1 mouse cellular context compared by ENCODE assay signal in genomic region chr15:96185901-96186300, GRCm38 (mm10).
TF ChIP-seq lines count a peak whose summit lies in the region.

No protein-coding gene starts in this region.

TF ChIP-seq in CH12.LX, 34 proteins besides CTCF, POLR2A, EP300 and RAD21 (continued from another document):
- TF ChIP-seq E2F4 (IDR thresholded peaks at IDR 0.05; ENCODE audit: insufficient replicate concordance, low read depth, low read length), result no peak
- TF ChIP-seq JUND (conservative IDR thresholded peaks at IDR 0.05; ENCODE audit: low read depth, low read length), result no peak
- TF ChIP-seq GABPA (IDR thresholded peaks at IDR 0.05; ENCODE audit: insufficient replicate concordance, low read depth, low read length), result no peak
- TF ChIP-seq NRF1 (IDR thresholded peaks at IDR 0.05; ENCODE audit: low read depth, low read length), result no peak
- no peak for TF ChIP-seq RCOR1 (conservative IDR thresholded peaks at IDR 0.05; ENCODE audit: low read depth, low read length)
- no peak for TF ChIP-seq MAX (IDR thresholded peaks at IDR 0.05; ENCODE audit: low read length)
TF ChIP-seq in CH12.LX: peak in this region for 0.
